Mouse (Mus musculus) lung, embryonic 15.5 days (tissue): ENCODE measurements around the gene 9130230L23Rik. TPM values are rescaled to one million over a fixed set of nuclear protein-coding genes. Genes with fewer than 3 reads are reported as not detected.

Experiments
- ATAC-seq: fragments of 200-750 bp; cut with Nextera tagmentation; 2 replicates; pipeline ENCODE4 v1.8.0; 2017; ENCODE audit warnings: moderate number of reproducible peaks, borderline replicate concordance; ENCODE audit not compliant: low FRiP score, low TSS enrichment; ENCODE audit errors: extremely low read depth
- H3K27ac ChIP-seq: fragments of 300-500 bp; sonication (generic); 2 replicates; pipeline ENCODE4 v1.5.1; 2015; ENCODE audit warnings: moderate library complexity, mild to moderate bottlenecking, inconsistent platforms
- H3K27me3 ChIP-seq: fragments of 300-500 bp; sonication (generic); 2 replicates; pipeline ENCODE4 v1.6.1; 2015; ENCODE audit warnings: inconsistent platforms
- H3K36me3 ChIP-seq: fragments of 300-500 bp; sonication (generic); 2 replicates; pipeline ENCODE4 v1.6.1; 2015; ENCODE audit warnings: inconsistent platforms
- H3K4me1 ChIP-seq: fragments of 300-500 bp; sonication (generic); 2 replicates; pipeline ENCODE4 v1.6.1; 2015; ENCODE audit warnings: inconsistent platforms
- H3K4me2 ChIP-seq: fragments of 300-500 bp; sonication (generic); 2 replicates; pipeline ENCODE4 v1.6.1; 2015; ENCODE audit warnings: inconsistent platforms, mild to moderate bottlenecking, moderate library complexity
- H3K4me3 ChIP-seq: fragments of 300-500 bp; sonication (generic); 2 replicates; pipeline ENCODE4 v1.5.1; 2015; ENCODE audit warnings: mild to moderate bottlenecking, inconsistent platforms
- H3K9ac ChIP-seq: fragments of 300-500 bp; sonication (generic); 2 replicates; pipeline ENCODE4 v1.6.1; 2015; ENCODE audit warnings: inconsistent platforms
- H3K9me3 ChIP-seq: fragments of 300-500 bp; sonication (generic); 2 replicates; pipeline ENCODE4 v1.6.1; 2016; ENCODE audit warnings: inconsistent platforms
- WGBS: fragments of 180-500 bp; shearing (Covaris S2); methylation state at CpG from one replicate; pipeline ENCODE4 v1.1.7; 2015; 5-methylcytosine and 5-hydroxymethylcytosine counted together
- microRNA-seq: library from miRNA; unstranded; fragments of <30 nt; microRNA quantifications from one replicate; pipeline ENCODE4, GENCODE M21; 2016
- polyA plus RNA-seq: library from polyadenylated mRNA; unstranded; fragments of >200 nt; fragmentation: Nextera tagmentation; extraction: Ambion mirVana; gene quantifications from 2 replicates; pipeline ENCODE4 v1.2.1, GENCODE M21; 2015

The 9130230L23Rik gene
- polyA plus RNA-seq, 1 experiment from 2014 or later: 1.5 TPM

- 50% methylated on average over 6 of the region's 6 CpGs for WGBS
- Histone ChIP-seq H3K9ac (no peak overlapping the region), H3K4me2 (no peak overlapping the region), H3K27ac (no peak overlapping the region), H3K27me3 (no peaks in the 10 kb centered on the region), H3K4me1 (0 out of 2 replicates have a peak, but pooled peaks cover 6% of the 10 kb centered on the region), H3K4me3 (no peak overlapping the region), H3K9me3 (no peaks in the 10 kb centered on the region), H3K36me3 (no peaks in the 10 kb centered on the region)
- no peak for ATAC-seq
Measured at GRCm38 (mm10) chr5:65950236-65950635, 53.8 kb downstream of the 9130230L23Rik start.

- H3K27ac ChIP-seq: no peak overlapping the region
- no peaks in the 10 kb centered on the region for H3K27me3 ChIP-seq
- ATAC-seq: no peak
- H3K9ac ChIP-seq: no peak overlapping the region
- no peaks in the 10 kb centered on the region for H3K9me3 ChIP-seq
- H3K36me3 ChIP-seq: no peaks in the 10 kb centered on the region
- 0 out of 2 replicates have a peak, but pooled peaks cover 2% of the 10 kb centered on the region for H3K4me1 ChIP-seq
- no peak overlapping the region for H3K4me3 ChIP-seq
- WGBS: 81% methylated on average over 3 of the region's 3 CpGs
- no peak overlapping the region for H3K4me2 ChIP-seq
Measured at GRCm38 (mm10) chr5:65949822-65950221, 54.3 kb downstream of the 9130230L23Rik start.

GRCm38 (mm10) chr5:65941145-65941544 lies 62.9 kb downstream of the 9130230L23Rik start:
- no peak overlapping the region for H3K27ac ChIP-seq
- ATAC-seq: no peak
- no peaks in the 10 kb centered on the region for H3K9me3 ChIP-seq
- WGBS: 52% methylated on average over 4 of the region's 4 CpGs
- no peak overlapping the region for H3K4me2 ChIP-seq
- H3K36me3 ChIP-seq: no peaks in the 10 kb centered on the region
- H3K4me3 ChIP-seq: no peak overlapping the region
- H3K4me1 ChIP-seq: 0 out of 2 replicates have a peak, but pooled peaks cover 4% of the 10 kb centered on the region
- no peak overlapping the region for H3K9ac ChIP-seq
- H3K27me3 ChIP-seq: no peaks in the 10 kb centered on the region

- H3K9me3 ChIP-seq: no peaks in the 10 kb centered on the region
- H3K4me1 ChIP-seq: 0 out of 2 replicates have a peak, but pooled peaks cover 4% of the 10 kb centered on the region
- WGBS: 43% methylated on average over 9 of the region's 9 CpGs
- H3K4me3 ChIP-seq: no peak overlapping the region
- no peaks in the 10 kb centered on the region for H3K27me3 ChIP-seq
- no peak overlapping the region for H3K27ac ChIP-seq
- no peak overlapping the region for H3K4me2 ChIP-seq
- ATAC-seq: no peak
- no peak overlapping the region for H3K9ac ChIP-seq
- no peaks in the 10 kb centered on the region for H3K36me3 ChIP-seq
Measured at GRCm38 (mm10) chr5:65937998-65938715, 65.9 kb downstream of the 9130230L23Rik start.

GRCm38 (mm10) chr5:65937011-65937726 lies 66.9 kb downstream of the 9130230L23Rik start:
- no peaks in the 10 kb centered on the region for H3K36me3 ChIP-seq
- H3K27ac ChIP-seq: no peak overlapping the region
- 0 out of 2 replicates have a peak, but pooled peaks cover 4% of the 10 kb centered on the region for H3K4me1 ChIP-seq
- H3K27me3 ChIP-seq: no peaks in the 10 kb centered on the region
- WGBS: 66% methylated on average over 11 of the region's 11 CpGs
- no peaks in the 10 kb centered on the region for H3K9me3 ChIP-seq
- H3K4me2 ChIP-seq: no peak overlapping the region
- H3K4me3 ChIP-seq: no peak overlapping the region
- no peak for ATAC-seq
- H3K9ac ChIP-seq: no peak overlapping the region

GRCm38 (mm10) chr5:65934783-65935182 lies 69.3 kb downstream of the 9130230L23Rik start, which contains the start of gene Chrna9:
TSS of gene Chrna9 (plus strand) at chr5:65934921.
- no peaks in the 10 kb centered on the region for H3K36me3 ChIP-seq
- 0 out of 2 replicates have a peak, but pooled peaks cover 4% of the 10 kb centered on the region for H3K4me1 ChIP-seq
- H3K4me3 ChIP-seq: no peak within 1 kb of the TSS
- no peaks in the 10 kb centered on the region for H3K9me3 ChIP-seq
- no peak within 1 kb of the TSS for H3K4me2 ChIP-seq
- H3K27ac ChIP-seq: no peak within 1 kb of the TSS
- no peak within 1 kb of the TSS for H3K9ac ChIP-seq
- H3K27me3 ChIP-seq: no peaks in the 10 kb centered on the region
- ATAC-seq: no peak
- WGBS: 73% methylated on average over 5 of the region's 5 CpGs

- no peak overlapping the region for H3K27ac ChIP-seq
- H3K4me1 ChIP-seq: 0 out of 2 replicates have a peak, but pooled peaks cover 4% of the 10 kb centered on the region
- no peaks in the 10 kb centered on the region for H3K9me3 ChIP-seq
- no peak overlapping the region for H3K4me3 ChIP-seq
- no peak overlapping the region for H3K4me2 ChIP-seq
- WGBS: 79% methylated on average over 2 of the region's 2 CpGs
- H3K36me3 ChIP-seq: no peaks in the 10 kb centered on the region
- no peaks in the 10 kb centered on the region for H3K27me3 ChIP-seq
- no peak for ATAC-seq
- no peak overlapping the region for H3K9ac ChIP-seq
Measured at GRCm38 (mm10) chr5:65933764-65934163, 70.3 kb downstream of the 9130230L23Rik start.

GRCm38 (mm10) chr5:65933258-65933657 lies 70.8 kb downstream of the 9130230L23Rik start:
- Histone ChIP-seq H3K9ac (no peak overlapping the region), H3K4me3 (no peak overlapping the region), H3K4me2 (no peak overlapping the region), H3K27ac (no peak overlapping the region), H3K36me3 (no peaks in the 10 kb centered on the region), H3K9me3 (no peaks in the 10 kb centered on the region), H3K4me1 (0 out of 2 replicates have a peak, but pooled peaks cover 1% of the 10 kb centered on the region), H3K27me3 (no peaks in the 10 kb centered on the region)
- no peak for ATAC-seq
- 78% methylated on average over 4 of the region's 4 CpGs for WGBS

- Histone ChIP-seq H3K4me3 (no peak overlapping the region), H3K9ac (no peak overlapping the region), H3K9me3 (no peaks in the 10 kb centered on the region), H3K27me3 (no peaks in the 10 kb centered on the region), H3K4me2 (no peak overlapping the region), H3K27ac (no peak overlapping the region), H3K4me1 (no peaks in the 10 kb centered on the region), H3K36me3 (no peaks in the 10 kb centered on the region)
- ATAC-seq: no peak
- whole genome bisulfite sequencing: 52% methylated on average over 4 of the region's 4 CpGs
Measured at GRCm38 (mm10) chr5:65930171-65930570, 73.9 kb downstream of the 9130230L23Rik start.

Small RNAs within 50 kb of the gene (microRNA-seq; reads per million reads assigned to microRNA genes)
- not detected for gene Gm25952

Other genes starting within 250 kb of the 9130230L23Rik start
- gene N4bp2, start 240.8 kb downstream of the 9130230L23Rik start, polyA plus RNA-seq: 18.0 and 21.3 TPM in 2 replicates
- gene Rhoh, start 143.1 kb downstream of the 9130230L23Rik start, polyA plus RNA-seq: 1.1 and 3.4 TPM in 2 replicates
- 0.39 and 1.0 TPM in 2 replicates for gene Chrna9, start 69.4 kb downstream of the 9130230L23Rik start, polyA plus RNA-seq
- gene Rbm47, start 168.8 kb upstream of the 9130230L23Rik start, polyA plus RNA-seq: 23.6 and 28.5 TPM in 2 replicates